Mouse (Mus musculus) heart, adult 2 months (tissue): ENCODE measurements around the gene Fbh1. TPM values are rescaled to one million over a fixed set of nuclear protein-coding genes. Genes with fewer than 3 reads are reported as not detected.

Source experiments
- DNase-seq, 2 experiments: peaks; one replicate each; pipeline ENCODE4 v3.0.0; 2021
- H3K27ac ChIP-seq: fragments of 200-600 bp; 2 replicates; pipeline ENCODE4 v1.8.1; 2022
- H3K27me3 ChIP-seq: fragments of 200-500 bp; 2 replicates; pipeline ENCODE4 v1.6.1; 2012; ENCODE audit warnings: mild to moderate bottlenecking, low read length, inconsistent platforms, mixed read lengths; ENCODE audit not compliant: control insufficient read depth, insufficient read depth
- H3K36me3 ChIP-seq: fragments of 200-500 bp; 2 replicates; pipeline ENCODE4 v1.6.1; 2012; ENCODE audit warnings: low read length, inconsistent platforms; ENCODE audit not compliant: control insufficient read depth, insufficient read depth
- H3K4me1 ChIP-seq: fragments of 200-500 bp; 2 replicates; pipeline ENCODE4 v1.6.1; 2011; ENCODE audit warnings: low read length; ENCODE audit not compliant: control insufficient read depth, insufficient read depth
- H3K4me3 ChIP-seq: fragments of 200-600 bp; 2 replicates; pipeline ENCODE4 v1.8.1; 2022
- H3K79me2 ChIP-seq: fragments of 200-500 bp; replicated peaks from 2 replicates; pipeline ENCODE4 v1.6.1; 2012; ENCODE audit warnings: mild to moderate bottlenecking, inconsistent platforms, low read length, moderate library complexity, mixed read lengths; ENCODE audit not compliant: control insufficient read depth, insufficient read depth
- H3K9ac ChIP-seq: fragments of 200-500 bp; 2 replicates; pipeline ENCODE4 v1.6.1; 2012; ENCODE audit warnings: low read depth, mild to moderate bottlenecking, control low read depth, inconsistent platforms, low read length, mixed read lengths
- CTCF ChIP-seq: fragments of 200-600 bp; IDR thresholded peaks from 2 replicates; pipeline ENCODE4 v1.8.1; 2022; ENCODE audit warnings: antibody characterized with exemption, mild to moderate bottlenecking, moderate library complexity
- EP300 ChIP-seq: fragments of 200-500 bp; IDR thresholded peaks from 2 replicates; pipeline ENCODE4 v1.6.1; 2011; ENCODE audit warnings: low read depth, low read length, control low read depth; ENCODE audit not compliant: insufficient read depth
- POLR2A ChIP-seq: fragments of 200-500 bp; IDR thresholded peaks from 2 replicates; pipeline ENCODE4 v1.6.1; 2011; ENCODE audit warnings: mild to moderate bottlenecking, low read depth, low read length, control low read depth; ENCODE audit not compliant: insufficient read depth
- WGBS: fragments of 180-500 bp; shearing (Covaris S2); methylation state at CpG from one replicate; pipeline ENCODE4 v1.1.7; 2018; 5-methylcytosine and 5-hydroxymethylcytosine counted together
- intact Hi-C: fragments of 180-260 bp; cut with DNase I; formaldehyde crosslinking; loops from one replicate; pipeline ENCODE4 v1.15.1; 2025
- polyA plus RNA-seq: library from polyadenylated mRNA; depleted of rRNA; stranded (reverse); fragments of >200 nt; gene quantifications from 2 replicates; pipeline ENCODE4 v1.2.3, GENCODE M21; 2012
- total RNA-seq, 2 experiments: library from RNA; stranded (reverse); gene quantifications; 2 replicates each; pipeline ENCODE4 v1.2.3; 2021

Fbh1 gene
- total and polyA plus RNA-seq, 3 experiments: 42.3 to 70.4 (median 68.0) TPM

DNA sequence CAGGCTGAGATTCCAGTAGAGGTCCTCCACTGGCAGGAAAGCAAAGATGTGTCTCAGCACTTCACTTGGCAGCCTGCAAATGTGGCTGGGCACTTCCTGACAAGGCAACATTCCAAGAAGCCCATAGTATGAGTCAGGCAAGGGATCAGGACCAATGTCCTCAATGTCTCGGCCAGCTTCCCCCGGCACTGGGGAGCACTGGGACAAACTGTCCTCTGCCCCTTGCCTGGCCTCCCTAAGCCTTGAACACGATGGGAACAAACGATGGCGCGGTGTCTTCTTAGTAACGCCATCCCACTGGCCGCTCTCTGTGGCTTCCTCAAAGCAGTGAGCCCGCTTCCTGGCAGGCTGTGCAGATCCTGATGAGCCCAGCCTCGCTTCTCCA lies 10.2 kb downstream of the Fbh1 start:
- intact Hi-C loops: no loop called here
- Histone ChIP-seq H3K27me3 (no peaks in the 10 kb centered on the region), H3K36me3 (peaks cover 23% of the 10 kb centered on the region)

DNA sequence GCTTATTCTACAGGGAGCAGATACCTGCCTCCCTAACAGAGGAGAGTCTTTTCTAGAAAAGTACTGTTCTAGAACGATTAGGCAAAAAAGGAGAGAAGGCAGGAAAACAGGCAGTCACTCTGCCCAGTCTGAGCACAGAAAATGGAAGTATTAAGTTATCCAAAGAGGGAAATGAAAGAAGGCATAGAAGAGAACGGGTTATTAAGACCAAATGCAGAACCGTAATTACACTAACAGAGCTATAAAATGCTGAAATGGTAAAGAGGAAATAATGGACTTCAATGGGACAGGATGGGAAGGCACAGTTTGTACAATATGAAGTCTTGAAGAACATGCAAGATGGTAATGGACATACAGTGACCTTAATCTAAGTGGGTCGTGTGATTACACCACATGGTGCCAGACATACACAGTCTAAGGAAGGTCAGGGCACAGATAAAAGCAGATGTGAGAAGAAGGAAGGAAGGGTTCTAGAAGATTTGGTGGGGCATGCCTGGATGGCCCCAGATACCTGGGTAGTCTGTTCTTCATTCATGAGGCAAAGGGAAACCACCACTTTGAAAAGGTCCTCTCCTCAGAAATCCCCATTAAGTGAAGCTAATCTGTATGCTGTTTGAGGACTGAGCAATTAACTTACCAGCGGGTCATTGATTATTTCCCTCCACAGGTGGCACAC lies 10.8 kb downstream of the Fbh1 start:
- no peak overlapping the region; the same call in 1 of the 2 replicates for H3K27ac ChIP-seq
- no peak for TF ChIP-seq CTCF
- TF ChIP-seq POLR2A: no peak
- TF ChIP-seq EP300: no peak
- no peak overlapping the region for H3K9ac ChIP-seq
- no peak for DNase-seq
- H3K4me1 ChIP-seq: peaks cover 5% of the 10 kb centered on the region
- WGBS: 72% methylated on average over 5 of the region's 5 CpGs
- no peak overlapping the region for H3K4me3 ChIP-seq
- H3K36me3 ChIP-seq: peaks cover 23% of the 10 kb centered on the region
- intact Hi-C loops: no loop called here
- H3K27me3 ChIP-seq: no peaks in the 10 kb centered on the region
- 0 out of 2 replicates have a peak, but pooled peaks cover 2% of the 10 kb centered on the region for H3K79me2 ChIP-seq

More for the DNA sequence above, 10.2 kb downstream of the Fbh1 start:
- H3K27ac ChIP-seq: no peak overlapping the region; the same call in 1 of the 2 replicates
- H3K79me2 ChIP-seq: 0 out of 2 replicates have a peak, but pooled peaks cover 2% of the 10 kb centered on the region
- TF ChIP-seq EP300 (no peak), POLR2A (no peak), CTCF (no peak)
- no peak overlapping the region for H3K9ac ChIP-seq
- H3K4me1 ChIP-seq: peaks cover 5% of the 10 kb centered on the region
- no peak overlapping the region for H3K4me3 ChIP-seq
- peak; percentile 24 to 35 for DNase-seq
- WGBS: 64% methylated on average over 10 of the region's 10 CpGs

DNA sequence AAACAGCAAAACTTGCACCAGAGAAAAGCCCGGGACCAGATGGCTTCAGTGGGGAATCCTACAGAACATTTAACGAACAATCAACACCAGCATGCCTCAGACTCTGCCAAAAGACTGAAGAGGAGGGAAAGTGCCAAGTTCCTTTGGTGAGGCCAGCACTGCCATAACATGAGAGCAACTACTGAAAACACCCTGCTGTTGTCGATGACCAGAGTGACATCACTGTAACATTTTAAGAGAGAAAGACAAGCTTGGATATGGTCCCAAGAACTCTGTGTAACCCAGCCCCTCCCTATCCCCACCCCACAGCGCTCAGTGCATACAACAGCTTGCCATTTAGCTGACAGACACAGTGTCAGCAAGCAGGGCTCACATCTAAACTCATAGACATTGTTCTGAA lies 11.7 kb downstream of the Fbh1 start:
- H3K36me3 ChIP-seq: peaks cover 23% of the 10 kb centered on the region
- 0 out of 2 replicates have a peak, but pooled peaks cover 2% of the 10 kb centered on the region for H3K79me2 ChIP-seq
- DNase-seq: peak in 1 of 2 experiments; percentile 37
- intact Hi-C loops: no loop called here
- H3K27me3 ChIP-seq: no peaks in the 10 kb centered on the region
- H3K9ac ChIP-seq: no peak overlapping the region
- H3K4me3 ChIP-seq: no peak overlapping the region
- no peak overlapping the region for H3K27ac ChIP-seq
- 36% methylated on average over 4 of the region's 4 CpGs for WGBS
- 0 out of 2 replicates have a peak, but pooled peaks have one; percentile 6 for TF ChIP-seq EP300
- no peak for TF ChIP-seq POLR2A
- no peak for TF ChIP-seq CTCF
- H3K4me1 ChIP-seq: peaks cover 5% of the 10 kb centered on the region

DNA sequence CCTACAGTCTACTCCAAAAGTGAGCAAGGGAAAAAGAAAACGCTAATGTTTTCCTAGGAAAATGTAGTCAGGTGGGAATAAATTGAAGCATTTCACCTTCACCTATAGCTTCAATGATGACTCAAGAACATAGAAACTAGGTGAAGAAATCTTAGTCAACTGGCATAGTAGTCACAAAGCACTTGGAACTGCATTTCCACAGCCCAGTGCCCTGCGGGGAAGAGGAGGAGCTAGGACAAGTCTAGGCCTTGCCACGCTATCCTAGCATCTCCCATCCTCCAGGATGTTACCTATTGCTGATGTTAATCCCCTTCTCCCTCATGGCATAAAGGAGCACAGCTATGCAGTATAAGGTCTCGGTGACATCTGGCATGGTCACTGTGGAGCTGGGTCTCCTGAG lies 14.8 kb downstream of the Fbh1 start:
- 0 out of 2 replicates have a peak, but pooled peaks cover 2% of the 10 kb centered on the region for H3K79me2 ChIP-seq
- 90% methylated on average over 4 of the region's 4 CpGs for WGBS
- intact Hi-C loops: loop anchor here (5.0 kb wide), 1 partner anchor 45 kb away; no protein-coding TSS in a partner anchor
- peaks cover 3% of the 10 kb centered on the region for H3K4me1 ChIP-seq
- no peaks in the 10 kb centered on the region for H3K27me3 ChIP-seq
- TF ChIP-seq EP300: no peak
- H3K36me3 ChIP-seq: peaks cover 18% of the 10 kb centered on the region
- DNase-seq: no peak
- H3K4me3 ChIP-seq: no peak overlapping the region
- no peak overlapping the region for H3K27ac ChIP-seq
- no peak overlapping the region for H3K9ac ChIP-seq

DNA sequence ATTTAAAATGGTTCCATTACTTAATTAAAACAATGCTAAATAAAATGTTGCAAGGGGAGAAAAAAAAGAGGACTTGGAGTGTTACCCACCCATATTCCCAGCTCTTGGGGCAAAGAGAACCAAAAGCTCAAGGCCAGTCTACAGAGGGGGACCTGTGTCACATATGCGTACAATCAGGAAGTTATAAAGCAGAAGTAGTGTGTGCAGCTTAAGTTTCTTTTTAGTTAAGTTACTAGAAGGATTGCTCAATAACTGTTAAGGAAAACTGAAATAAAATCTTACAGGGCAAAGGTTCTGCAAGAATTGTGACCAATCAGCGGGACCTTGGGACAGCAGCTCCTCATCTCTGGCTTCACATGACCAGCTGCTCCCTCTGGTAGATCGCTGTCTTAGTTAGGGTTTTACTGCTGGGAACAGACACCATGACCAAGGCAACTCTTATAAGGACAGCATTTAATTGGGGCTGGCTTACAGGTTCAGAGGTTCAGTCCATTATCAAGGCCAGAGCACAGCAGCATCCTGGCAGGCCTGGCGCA lies 37.8 kb downstream of the Fbh1 start:
- no peaks in the 10 kb centered on the region for H3K27me3 ChIP-seq
- 93% methylated on average over 4 of the region's 4 CpGs for WGBS
- no peak overlapping the region for H3K4me3 ChIP-seq
- H3K36me3 ChIP-seq: no peaks in the 10 kb centered on the region; the same call in 1 of the 2 replicates
- intact Hi-C loops: no loop called here
- H3K9ac ChIP-seq: no peak overlapping the region
- no peaks in the 10 kb centered on the region for H3K79me2 ChIP-seq
- no peaks in the 10 kb centered on the region for H3K4me1 ChIP-seq
- TF ChIP-seq EP300 (no peak), CTCF (no peak), POLR2A (no peak)
- H3K27ac ChIP-seq: no peak overlapping the region
- DNase-seq: no peak

DNA sequence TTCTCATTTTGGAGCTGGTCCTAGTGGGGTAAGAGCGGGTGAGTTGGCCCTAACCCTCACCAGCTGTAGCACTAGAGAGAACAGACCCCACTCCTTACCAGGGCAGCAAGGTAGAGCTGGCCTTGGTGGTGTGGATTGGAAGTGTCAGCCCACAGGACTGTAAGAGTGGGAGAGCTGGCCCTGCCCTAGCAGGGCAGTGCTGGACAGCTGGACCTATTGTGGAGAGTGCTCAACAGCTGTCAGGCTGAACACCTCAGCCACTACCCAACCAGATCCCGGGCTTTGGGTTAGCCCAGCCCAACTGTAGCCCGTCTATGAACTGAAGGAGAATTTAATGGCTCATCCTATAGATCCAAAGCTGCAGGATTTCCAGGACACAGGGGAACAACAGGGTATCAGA lies 38.6 kb downstream of the Fbh1 start:
- no peaks in the 10 kb centered on the region; the same call in 1 of the 2 replicates for H3K36me3 ChIP-seq
- DNase-seq: no peak
- intact Hi-C loops: no loop called here
- no peaks in the 10 kb centered on the region for H3K27me3 ChIP-seq
- H3K79me2 ChIP-seq: no peaks in the 10 kb centered on the region
- no peaks in the 10 kb centered on the region for H3K4me1 ChIP-seq
- 93% methylated on average over 3 of the region's 3 CpGs for WGBS
- TF ChIP-seq POLR2A (no peak), EP300 (no peak), CTCF (no peak)
- no peak overlapping the region for H3K9ac ChIP-seq
- no peak overlapping the region for H3K27ac ChIP-seq
- H3K4me3 ChIP-seq: no peak overlapping the region
